Mouse (Mus musculus) macrophage (primary cell): ENCODE results near the gene Hcn4. TPM values are rescaled to one million over a fixed set of nuclear protein-coding genes. Genes with fewer than 3 reads are reported as not detected.
A peak's percentile ranks its signal among the peaks of the same experiment; 100 is the strongest.

Experiments used
- H3K27ac ChIP-seq: fragments of 350-480 bp; formaldehyde crosslinking; 2 replicates; pipeline ENCODE4 v1.9.0; 2021
- H3K36me3 ChIP-seq: fragments of 350-480 bp; formaldehyde crosslinking; 2 replicates; pipeline ENCODE4 v1.9.0; 2021; ENCODE audit errors: inconsistent target
- H3K4me3 ChIP-seq: fragments of 350-480 bp; formaldehyde crosslinking; 2 replicates; pipeline ENCODE4 v1.9.0; 2021; ENCODE audit errors: inconsistent target
- H3K79me2 ChIP-seq: fragments of 350-480 bp; formaldehyde crosslinking; 2 replicates; pipeline ENCODE4 v1.9.0; 2021; ENCODE audit errors: inconsistent target
- WGBS: methylation state at CpG from one replicate; pipeline ENCODE4 v1.1.7; 2026; ENCODE audit warnings: inconsistent platforms; ENCODE audit not compliant: missing documents; 5-methylcytosine and 5-hydroxymethylcytosine counted together
- polyA plus RNA-seq: library from polyadenylated mRNA; stranded (reverse); fragments of 250-400 nt; gene quantifications from 3 replicates; pipeline ENCODE4 v1.2.4, GENCODE M21; 2018; ENCODE audit warnings: inconsistent platforms

Gene Hcn4
- polyA plus RNA-seq, 1 experiment from 2014 or later = not detected

- no peak overlapping the region for H3K27ac ChIP-seq
- no peaks in the 10 kb centered on the region for H3K36me3 ChIP-seq
- H3K79me2 ChIP-seq = no peaks in the 10 kb centered on the region
- 83% methylated on average over 4 of the region's 4 CpGs for WGBS
- H3K4me3 ChIP-seq = no peak overlapping the region
These were observed 51.1 kb downstream of the Hcn4 start for GRCm38 (mm10) chr9:58874354-58874753.

- Histone ChIP-seq H3K27ac (no peak overlapping the region), H3K4me3 (no peak overlapping the region)
- WGBS = 88% methylated on average over 6 of the region's 6 CpGs
These were observed 52.2 kb downstream of the Hcn4 start for GRCm38 (mm10) chr9:58875439-58875838.

GRCm38 (mm10) chr9:58876946-58877625 is 53.9 kb downstream of the Hcn4 start:
- Histone ChIP-seq H3K27ac (no peak overlapping the region), H3K4me3 (no peak overlapping the region), H3K36me3 (no peaks in the 10 kb centered on the region), H3K79me2 (no peaks in the 10 kb centered on the region)
- WGBS = 95% methylated on average over 6 of the region's 6 CpGs

More at GRCm38 (mm10) chr9:58875439-58875838, 52.2 kb downstream of the Hcn4 start:
- Histone ChIP-seq H3K36me3 (no peaks in the 10 kb centered on the region), H3K79me2 (no peaks in the 10 kb centered on the region)

- Histone ChIP-seq H3K4me3 (no peak overlapping the region), H3K36me3 (no peaks in the 10 kb centered on the region), H3K79me2 (no peaks in the 10 kb centered on the region), H3K27ac (no peak overlapping the region)
- 100% methylated on average over 1 of the region's 1 CpGs for WGBS
These were observed 56.6 kb downstream of the Hcn4 start for GRCm38 (mm10) chr9:58879836-58880235.

- Histone ChIP-seq H3K36me3 (no peaks in the 10 kb centered on the region), H3K27ac (no peak overlapping the region), H3K79me2 (no peaks in the 10 kb centered on the region), H3K4me3 (no peak overlapping the region)
- WGBS = 91% methylated on average over 1 of the region's 1 CpGs
These were observed 59.5 kb downstream of the Hcn4 start for GRCm38 (mm10) chr9:58882686-58883085.

- H3K36me3 ChIP-seq = no peaks in the 10 kb centered on the region
- H3K4me3 ChIP-seq = no peak overlapping the region
- no peak overlapping the region for H3K27ac ChIP-seq
- 92% methylated on average over 12 of the region's 12 CpGs for WGBS
- no peaks in the 10 kb centered on the region for H3K79me2 ChIP-seq
These were observed 66.7 kb downstream of the Hcn4 start for GRCm38 (mm10) chr9:58889782-58890448.

GRCm38 (mm10) chr9:58890893-58891292 is 67.7 kb downstream of the Hcn4 start:
- H3K4me3 ChIP-seq = no peak overlapping the region
- 65% methylated on average over 8 of the region's 8 CpGs for WGBS
- no peaks in the 10 kb centered on the region for H3K36me3 ChIP-seq
- no peaks in the 10 kb centered on the region for H3K79me2 ChIP-seq
- H3K27ac ChIP-seq = no peak overlapping the region

- 2% methylated on average over 4 of the region's 6 CpGs for WGBS
- Histone ChIP-seq H3K4me3 (no peak overlapping the region), H3K36me3 (no peaks in the 10 kb centered on the region), H3K27ac (peak overlapping the region; percentile 34), H3K79me2 (no peaks in the 10 kb centered on the region)
These were observed 68.8 kb downstream of the Hcn4 start for GRCm38 (mm10) chr9:58891840-58892640.

- no peaks in the 10 kb centered on the region for H3K36me3 ChIP-seq
- no peak overlapping the region for H3K4me3 ChIP-seq
- 0 out of 2 replicates have a peak overlapping the region, but pooled peaks have one; percentile 5 for H3K27ac ChIP-seq
- no peaks in the 10 kb centered on the region for H3K79me2 ChIP-seq
These were observed 76.4 kb downstream of the Hcn4 start for GRCm38 (mm10) chr9:58899602-58900001.

GRCm38 (mm10) chr9:58902869-58903585 is 79.8 kb downstream of the Hcn4 start:
- H3K36me3 ChIP-seq = no peaks in the 10 kb centered on the region
- H3K4me3 ChIP-seq = no peak overlapping the region
- 50% methylated on average over 6 of the region's 6 CpGs for WGBS
- H3K79me2 ChIP-seq = no peaks in the 10 kb centered on the region
- no peak overlapping the region for H3K27ac ChIP-seq

Other genes with a start within 250 kb of the Hcn4 start
- gene Nptn, start 241.2 kb upstream of the Hcn4 start, polyA plus RNA-seq = 350 to 497 TPM (median 426 TPM) in 3 replicates
- not detected in 3 replicates for gene Rec114, start 79.4 kb upstream of the Hcn4 start, polyA plus RNA-seq
- 0.98 to 2.2 TPM (median 1.5 TPM) in 3 replicates for gene Neo1, start 213.0 kb downstream of the Hcn4 start, polyA plus RNA-seq